Mouse (Mus musculus): Measurements from ENCODE around the gene Mcf2l. TPM values are rescaled to one million over a fixed set of nuclear protein-coding genes. Genes with fewer than 3 reads are reported as not detected.

The Mcf2l gene
- polyA plus RNA-seq, 1 experiment from 2014 or later: 11.5 TPM

GRCm38 (mm10) chr8:13039054-13039453, 165.4 kb downstream of the Mcf2l start:
- H3K36me3 ChIP-seq: no peaks in the 10 kb centered on the region
- 76% methylated on average over 6 of the region's 6 CpGs for WGBS
- H3K27ac ChIP-seq (ENCODE audit: poor library complexity, severe bottlenecking): no peak overlapping the region
- H3K9me3 ChIP-seq (replicated peaks): no peaks in the 10 kb centered on the region
- no peak overlapping the region for H3K4me2 ChIP-seq
- peaks cover 41% of the 10 kb centered on the region for H3K4me1 ChIP-seq (replicated peaks)
- H3K9ac ChIP-seq: no peak overlapping the region
- H3K4me3 ChIP-seq: no peak overlapping the region
- H3K27me3 ChIP-seq (replicated peaks): no peaks in the 10 kb centered on the region
- ATAC-seq (ENCODE audit: insufficient number of reproducible peaks, low FRiP score): no peak

- H3K4me2 ChIP-seq: no peak overlapping the region
- no peak overlapping the region for H3K27ac ChIP-seq (ENCODE audit: poor library complexity, severe bottlenecking)
- no peak overlapping the region for H3K4me3 ChIP-seq
- no peak overlapping the region for H3K9ac ChIP-seq
- no peaks in the 10 kb centered on the region for H3K9me3 ChIP-seq (replicated peaks)
- no peaks in the 10 kb centered on the region for H3K27me3 ChIP-seq (replicated peaks)
- no peak for ATAC-seq (ENCODE audit: insufficient number of reproducible peaks, low FRiP score)
- WGBS: 79% methylated on average over 4 of the region's 4 CpGs
- H3K4me1 ChIP-seq (replicated peaks): peaks cover 26% of the 10 kb centered on the region
- H3K36me3 ChIP-seq: no peaks in the 10 kb centered on the region
These were observed 167.9 kb downstream of the Mcf2l start for GRCm38 (mm10) chr8:13041459-13041858.

- Histone ChIP-seq H3K4me1 (replicated peaks) (no peaks in the 10 kb centered on the region), H3K4me3 (no peak overlapping the region), H3K9me3 (replicated peaks) (no peaks in the 10 kb centered on the region), H3K4me2 (no peak overlapping the region), H3K36me3 (no peaks in the 10 kb centered on the region), H3K27ac (ENCODE audit: poor library complexity, severe bottlenecking) (no peak overlapping the region), H3K9ac (no peak overlapping the region), H3K27me3 (replicated peaks) (no peaks in the 10 kb centered on the region)
- WGBS: 65% methylated on average over 5 of the region's 5 CpGs
- ATAC-seq (ENCODE audit: insufficient number of reproducible peaks, low FRiP score): no peak
These were observed 174.0 kb downstream of the Mcf2l start for GRCm38 (mm10) chr8:13047652-13048051.

DNA sequence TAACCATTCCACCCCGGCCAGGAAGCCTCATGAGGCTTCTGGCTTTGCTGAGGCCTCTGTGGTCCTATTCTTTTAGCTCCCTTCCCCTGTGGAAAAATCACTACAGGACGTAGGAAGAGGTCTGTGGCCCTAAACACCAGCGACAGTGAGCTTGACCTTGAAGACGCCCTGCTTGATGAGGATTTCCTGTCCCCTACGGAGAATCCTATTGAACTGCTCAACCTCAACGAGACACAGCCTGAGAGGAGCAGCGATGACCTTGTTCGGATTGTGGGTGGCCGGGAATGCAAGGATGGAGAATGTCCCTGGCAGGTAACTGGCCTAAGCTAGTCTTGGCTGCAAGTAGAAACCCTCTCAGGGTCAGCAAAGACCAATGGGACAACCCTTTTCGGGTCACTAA, 176.9 kb downstream of the Mcf2l start:
- 78% methylated on average over 10 of the region's 10 CpGs for WGBS
- no peak overlapping the region for H3K4me3 ChIP-seq
- H3K27me3 ChIP-seq (replicated peaks): no peaks in the 10 kb centered on the region; the same call in 1 of the 2 replicates
- no peak overlapping the region for H3K9ac ChIP-seq
- H3K4me2 ChIP-seq: no peak overlapping the region
- ATAC-seq (ENCODE audit: insufficient number of reproducible peaks, low FRiP score): no peak
- no peaks in the 10 kb centered on the region for H3K4me1 ChIP-seq (replicated peaks)
- H3K36me3 ChIP-seq: no peaks in the 10 kb centered on the region
- H3K27ac ChIP-seq (ENCODE audit: poor library complexity, severe bottlenecking): no peak overlapping the region
- H3K9me3 ChIP-seq (replicated peaks): no peaks in the 10 kb centered on the region

- H3K9ac ChIP-seq: no peak overlapping the region
- H3K9me3 ChIP-seq (replicated peaks): no peaks in the 10 kb centered on the region
- 85% methylated on average over 4 of the region's 4 CpGs for WGBS
- H3K4me2 ChIP-seq: no peak overlapping the region
- no peaks in the 10 kb centered on the region for H3K36me3 ChIP-seq
- no peaks in the 10 kb centered on the region; the same call in 1 of the 2 replicates for H3K27me3 ChIP-seq (replicated peaks)
- H3K27ac ChIP-seq (ENCODE audit: poor library complexity, severe bottlenecking): no peak overlapping the region
- H3K4me1 ChIP-seq (replicated peaks): no peaks in the 10 kb centered on the region
- ATAC-seq (ENCODE audit: insufficient number of reproducible peaks, low FRiP score): no peak
- H3K4me3 ChIP-seq: no peak overlapping the region
These were observed 183.7 kb downstream of the Mcf2l start for GRCm38 (mm10) chr8:13057351-13057750.

DNA sequence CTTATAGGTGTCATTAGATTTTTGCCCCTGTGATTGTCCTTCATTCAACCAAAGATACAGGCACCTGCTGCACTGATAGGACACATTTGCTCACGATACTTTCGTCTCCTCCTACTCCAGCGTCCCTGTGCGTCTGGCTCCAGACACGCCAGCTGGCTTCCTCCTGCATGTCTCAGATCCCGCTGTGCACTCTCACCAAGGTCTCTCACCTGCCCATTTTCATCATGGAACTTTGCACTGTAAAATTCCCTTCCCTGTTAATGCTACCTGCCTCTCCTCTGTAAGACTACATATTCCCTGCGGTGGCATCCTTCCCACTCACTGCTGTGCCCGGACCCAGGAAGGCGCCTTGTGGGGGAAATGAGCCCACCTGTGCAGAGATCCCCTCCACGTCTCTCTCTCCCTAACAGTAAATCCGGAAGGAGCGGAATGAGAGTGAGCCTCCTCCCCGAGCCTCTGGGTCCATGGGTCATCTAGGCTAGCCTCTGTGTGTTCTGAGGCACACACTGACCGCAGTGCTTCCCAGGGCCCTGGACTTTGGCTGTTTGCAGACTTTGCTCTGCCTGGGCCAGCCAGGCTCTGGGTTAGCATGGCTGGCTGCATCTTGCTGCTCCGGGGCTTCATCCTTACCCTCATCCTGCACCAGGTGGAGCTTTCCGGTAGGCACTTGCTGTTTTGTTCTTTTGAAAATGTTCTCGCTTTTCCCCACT, 187.0 kb downstream of the Mcf2l start, which contains the start of gene Proz:
Gene Proz, plus strand, starts transcription at position 474 of the 710 bp plus-strand sequence.
- no peaks in the 10 kb centered on the region for H3K4me1 ChIP-seq (replicated peaks)
- no peaks in the 10 kb centered on the region for H3K9me3 ChIP-seq (replicated peaks)
- ATAC-seq (ENCODE audit: insufficient number of reproducible peaks, low FRiP score): no peak
- H3K4me2 ChIP-seq: no peak within 1 kb of the TSS
- H3K36me3 ChIP-seq: no peaks in the 10 kb centered on the region
- 72% methylated on average over 17 of the region's 17 CpGs for WGBS
- H3K27ac ChIP-seq (ENCODE audit: poor library complexity, severe bottlenecking): no peak within 1 kb of the TSS
- H3K27me3 ChIP-seq (replicated peaks): peaks cover 8% of the 10 kb centered on the region; the same call in 1 of the 2 replicates
- H3K4me3 ChIP-seq: no peak within 1 kb of the TSS
- no peak within 1 kb of the TSS for H3K9ac ChIP-seq

GRCm38 (mm10) chr8:13063112-13063511, 189.5 kb downstream of the Mcf2l start:
- Histone ChIP-seq H3K9ac (no peak overlapping the region), H3K4me2 (no peak overlapping the region), H3K4me3 (no peak overlapping the region), H3K36me3 (no peaks in the 10 kb centered on the region), H3K4me1 (replicated peaks) (no peaks in the 10 kb centered on the region), H3K9me3 (replicated peaks) (no peaks in the 10 kb centered on the region), H3K27ac (ENCODE audit: poor library complexity, severe bottlenecking) (no peak overlapping the region), H3K27me3 (replicated peaks) (peaks cover 11% of the 10 kb centered on the region; the same call in 1 of the 2 replicates)
- no peak for ATAC-seq (ENCODE audit: insufficient number of reproducible peaks, low FRiP score)
- WGBS: 73% methylated on average over 16 of the region's 16 CpGs

Small RNA genes lying within 50 kb of the gene (microRNA-seq; reads per million reads assigned to microRNA genes)
- not detected for gene Gm38671

Other genes with a start within 250 kb of the Mcf2l start
- gene Tubgcp3, start 201.6 kb upstream of the Mcf2l start, polyA plus RNA-seq (2016; fragmentation: Nextera tagmentation; extraction: Ambion mirVana): 32.0 and 32.4 TPM in 2 replicates
- 21.5 and 23.7 TPM in 2 replicates for gene Atp11a, start 116.8 kb upstream of the Mcf2l start, polyA plus RNA-seq (2016; fragmentation: Nextera tagmentation; extraction: Ambion mirVana)
- gene F7, start 152.2 kb downstream of the Mcf2l start, polyA plus RNA-seq (2016; fragmentation: Nextera tagmentation; extraction: Ambion mirVana): 0.23 TPM in 1 of 2 replicates, not detected in the other
- 2.7 and 2.8 TPM in 2 replicates for gene F10, start 163.5 kb downstream of the Mcf2l start, polyA plus RNA-seq (2016; fragmentation: Nextera tagmentation; extraction: Ambion mirVana)
- 0.39 and 0.92 TPM in 2 replicates for gene Proz, start 187.1 kb downstream of the Mcf2l start, polyA plus RNA-seq (2016; fragmentation: Nextera tagmentation; extraction: Ambion mirVana)
- 29.3 and 29.5 TPM in 2 replicates for gene Pcid2, start 231.7 kb downstream of the Mcf2l start, polyA plus RNA-seq (2016; fragmentation: Nextera tagmentation; extraction: Ambion mirVana)
- 124 and 137 TPM in 2 replicates for gene Cul4a, start 231.8 kb downstream of the Mcf2l start, polyA plus RNA-seq (2016; fragmentation: Nextera tagmentation; extraction: Ambion mirVana)

All from heart, embryonic 12.5 days (tissue).